Mouse (Mus musculus) E14TG2a.4 (cell line): Measurements from ENCODE around the gene Megf9.

Experiments used
- CTCF ChIP-seq: conservative IDR thresholded peaks from 2 replicates; pipeline ENCODE4 v1.5.1; 2014; ENCODE audit warnings: low read length
- NANOG ChIP-seq: IDR thresholded peaks from 2 replicates; pipeline ENCODE4 v1.6.1; 2014; ENCODE audit warnings: borderline replicate concordance, low read length, mixed read lengths

DNA sequence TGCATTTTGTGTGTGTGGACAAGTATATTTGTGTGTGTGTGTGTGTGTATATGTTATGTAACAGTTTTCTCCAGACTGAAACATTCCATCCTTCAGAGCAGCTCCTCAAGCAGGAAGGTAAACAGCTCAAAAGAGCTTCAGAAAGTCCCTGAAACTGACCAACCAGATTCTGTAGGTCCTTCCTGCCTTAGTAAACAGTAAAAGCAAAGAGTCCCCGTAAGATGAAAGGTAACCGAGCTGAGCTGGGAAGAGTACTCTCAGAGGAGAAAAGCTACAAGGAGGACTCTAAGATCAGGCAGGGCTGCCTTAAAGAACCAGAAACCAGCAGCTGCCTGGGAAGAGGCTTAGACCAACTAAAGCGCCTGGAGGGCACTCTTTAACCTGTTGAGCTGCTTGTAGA, 9.6 kb upstream of the Megf9 start:
- no peak for TF ChIP-seq CTCF
- TF ChIP-seq NANOG = no peak
